Mouse (Mus musculus) CH12.LX (cell line): ENCODE measurements around the gene Iqcj. TPM values are rescaled to one million over a fixed set of nuclear protein-coding genes. Genes with fewer than 3 reads are reported as not detected.

Source experiments
- DNase-seq: peaks from one replicate; pipeline ENCODE4 v3.0.0-alpha.2; 2013; ENCODE audit errors: extremely low read depth
- H3K27ac ChIP-seq: 2 replicates; pipeline ENCODE4 v1.5.1; 2012; ENCODE audit warnings: low read depth, mild to moderate bottlenecking, control low read depth, moderate library complexity; ENCODE audit not compliant: insufficient read depth
- H3K27me3 ChIP-seq: replicated peaks from 2 replicates; pipeline ENCODE3; 2012; ENCODE audit warnings: inconsistent platforms
- H3K36me3 ChIP-seq, 2 experiments: replicated peaks in 1 of 2; 2 replicates each; pipeline versions ENCODE3 to v1.6.1; 2012; ENCODE audit warnings: inconsistent platforms in 1 of 2, low read length in 1 of 2, mild to moderate bottlenecking in 1 of 2, mixed read lengths in 1 of 2, moderate library complexity in 1 of 2; ENCODE audit not compliant: control insufficient read depth in 1 of 2, insufficient read depth in 1 of 2
- H3K4me1 ChIP-seq, 2 experiments: 2 replicates each; pipeline ENCODE4 v1.6.1; 2012; ENCODE audit warnings: inconsistent platforms in 1 of 2, moderate library complexity in 1 of 2; ENCODE audit not compliant: insufficient read depth in 2 of 2, control insufficient read depth in 1 of 2
- H3K4me2 ChIP-seq: 2 replicates; pipeline ENCODE4 v1.6.1; 2012; ENCODE audit warnings: low read depth, mild to moderate bottlenecking, control low read depth; ENCODE audit not compliant: poor library complexity, insufficient read depth, severe bottlenecking
- H3K4me3 ChIP-seq, 3 experiments: fragments of 150-350 bp in 1 of 3; sonication (generic) in 1 of 3; replicated peaks in 1 of 3; 2 replicates each; pipeline versions ENCODE3 to v1.5.1; 2011 to 2012; ENCODE audit warnings: low read depth in 2 of 3, low read length in 2 of 3, mild to moderate bottlenecking in 2 of 3, moderate library complexity in 2 of 3, control low read depth in 1 of 3, improper control_type of control experiment in 1 of 3, inconsistent platforms in 1 of 3, mixed read lengths in 1 of 3; ENCODE audit not compliant: poor library complexity in 1 of 3
- H3K79me2 ChIP-seq: replicated peaks from 2 replicates; pipeline ENCODE4 v1.6.1; 2012; ENCODE audit warnings: mild to moderate bottlenecking, moderate library complexity; ENCODE audit not compliant: control insufficient read depth, poor library complexity, insufficient read depth, severe bottlenecking; ENCODE audit errors: extremely low read depth
- H3K9ac ChIP-seq: 2 replicates; pipeline ENCODE4 v1.6.1; 2012; ENCODE audit warnings: low read depth, mild to moderate bottlenecking, control low read depth, moderate library complexity; ENCODE audit not compliant: insufficient read depth
- H3K9me3 ChIP-seq: replicated peaks from 2 replicates; pipeline ENCODE3; 2012; ENCODE audit warnings: low read length, inconsistent platforms, mixed read lengths
- CTCF ChIP-seq, 2 experiments: IDR thresholded peaks in 1 of 2; conservative IDR thresholded peaks in 1 of 2; 2 replicates each; pipeline ENCODE4 v1.5.1; 2011 to 2012; ENCODE audit warnings: low read depth in 2 of 2, low read length in 2 of 2, improper control_type of control experiment in 1 of 2, inconsistent platforms in 1 of 2, mild to moderate bottlenecking in 1 of 2, moderate library complexity in 1 of 2
- ELF1 ChIP-seq: IDR thresholded peaks from 2 replicates; pipeline ENCODE4 v1.6.1; 2014; ENCODE audit warnings: low read depth, mild to moderate bottlenecking, inconsistent platforms, low read length, improper control_type of control experiment
- EP300 ChIP-seq: IDR thresholded peaks from 2 replicates; pipeline ENCODE4 v1.6.1; 2011; ENCODE audit warnings: low read length, improper control_type of control experiment
- ETS1 ChIP-seq: conservative IDR thresholded peaks from 2 replicates; pipeline ENCODE4 v1.6.1; 2012; ENCODE audit warnings: low read depth, mild to moderate bottlenecking, inconsistent platforms, low read length, improper control_type of control experiment, moderate library complexity
- HCFC1 ChIP-seq: IDR thresholded peaks from 2 replicates; pipeline ENCODE4 v1.6.1; 2012; ENCODE audit warnings: low read depth, mild to moderate bottlenecking, inconsistent platforms, low read length, improper control_type of control experiment
- IRF4 ChIP-seq: IDR thresholded peaks from 2 replicates; pipeline ENCODE4 v1.6.1; 2014; ENCODE audit warnings: low read depth, mild to moderate bottlenecking, inconsistent platforms, low read length, improper control_type of control experiment
- MAFK ChIP-seq: IDR thresholded peaks from 2 replicates; pipeline ENCODE4 v1.6.1; 2011; ENCODE audit warnings: low read length, improper control_type of control experiment; ENCODE audit not compliant: insufficient replicate concordance
- MYC ChIP-seq: IDR thresholded peaks from 2 replicates; pipeline ENCODE4 v1.6.1; 2011; ENCODE audit warnings: low read depth, mild to moderate bottlenecking, improper control_type of control experiment, low read length
- NELFE ChIP-seq: IDR thresholded peaks from 2 replicates; pipeline ENCODE4 v1.6.1; 2011; ENCODE audit warnings: low read depth, low read length, improper control_type of control experiment
- POLR2A ChIP-seq: IDR thresholded peaks from 2 replicates; pipeline ENCODE4 v1.6.1; 2011; ENCODE audit warnings: low read depth, mild to moderate bottlenecking, improper control_type of control experiment, low read length
- SIN3A ChIP-seq: IDR thresholded peaks from 2 replicates; pipeline ENCODE4 v1.6.1; 2012; ENCODE audit warnings: low read length, improper control_type of control experiment, inconsistent platforms
- SMC3 ChIP-seq: IDR thresholded peaks from 2 replicates; pipeline ENCODE4 v1.6.1; 2011; ENCODE audit warnings: low read depth, low read length, improper control_type of control experiment
- ZMIZ1 ChIP-seq: IDR thresholded peaks from 2 replicates; pipeline ENCODE4 v1.6.1; 2012; ENCODE audit warnings: low read depth, mild to moderate bottlenecking, inconsistent platforms, low read length, improper control_type of control experiment
- ZNF384 ChIP-seq: IDR thresholded peaks from 2 replicates; pipeline ENCODE4 v1.6.1; 2012; ENCODE audit warnings: low read depth, low read length, improper control_type of control experiment, inconsistent platforms
- dilution Hi-C: fragments of 300-500 bp; cut with MboI; formaldehyde crosslinking; loops from 2 replicates; pipeline ENCODE4 v1.14.3; 2020; ENCODE audit warnings: low sequenced_read_pairs; ENCODE audit not compliant: extremely low pct_unique_long_range_greater_than_20kb, extremely low pct_ligation_motif_present
- in situ Hi-C: fragments of 300-500 bp; cut with MboI; formaldehyde crosslinking; loops from 3 replicates; pipeline ENCODE4 v1.14.3; 2019; ENCODE audit warnings: low sequenced_read_pairs, low pct_ligation_motif_present, low pct_unique_long_range_greater_than_20kb, mixed read lengths
- polyA plus RNA-seq: library from polyadenylated mRNA; unstranded; fragments of >175 nt; gene quantifications from 2 replicates; pipeline ENCODE4 v1.2.1, GENCODE M21; 2012; ENCODE audit warnings: low read depth; ENCODE audit not compliant: insufficient read length
- total RNA-seq, 2 experiments: library from RNA; depleted of rRNA; stranded (reverse); fragments of 300-350 nt in 1 of 2; fragments of >200 nt in 1 of 2; gene quantifications; 2 replicates each; pipeline ENCODE4 v1.2.3; 2012 to 2014

Iqcj gene
- total and polyA plus RNA-seq, 3 experiments, result 0.47 TPM; not detected in 2

GRCm38 (mm10) chr3:67869424-67869823 lies 22.6 kb upstream of the Iqcj start:
- Histone ChIP-seq H3K4me2 (no peak overlapping the region), H3K79me2 (no peaks in the 10 kb centered on the region), H3K4me1 (no peaks in the 10 kb centered on the region), H3K9ac (no peak overlapping the region), H3K4me3 (no peak overlapping the region), H3K27me3 (no peaks in the 10 kb centered on the region), H3K27ac (no peak overlapping the region), H3K9me3 (no peaks in the 10 kb centered on the region), H3K36me3 (no peaks in the 10 kb centered on the region)
- dilution Hi-C loops (no loop called here), in situ Hi-C loops (no loop called here)
- TF ChIP-seq SIN3A (no peak), ELF1 (no peak), CTCF (conservative IDR thresholded peaks at IDR 0.05 in 1 of 2, IDR thresholded peaks at IDR 0.05 in 1 of 2; ENCODE audit: low read depth in 2 of 2, low read length in 2 of 2) (no peak), NELFE (no peak), ETS1 (no peak), ZNF384 (no peak), HCFC1 (no peak), IRF4 (no peak), SMC3 (no peak)
- no peak for DNase-seq

DNA sequence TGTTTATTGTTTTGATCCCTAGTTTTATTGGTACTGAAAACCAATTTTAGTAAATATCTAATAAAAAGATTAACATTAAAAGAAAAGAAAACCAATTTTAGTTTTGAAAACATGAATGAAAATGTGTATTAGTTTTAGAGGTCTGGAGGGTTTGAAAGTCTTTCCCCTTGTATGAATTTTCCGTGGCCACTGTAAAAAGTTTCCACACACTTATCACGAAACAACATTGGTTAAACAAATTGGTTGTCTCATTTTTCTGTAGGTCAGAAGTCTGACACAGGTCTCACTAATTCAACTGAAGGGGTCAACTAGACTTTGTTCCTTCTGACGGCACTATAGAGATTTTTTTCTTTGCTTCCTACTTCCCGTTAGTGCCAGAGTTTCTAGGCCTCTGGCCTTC lies 14.8 kb upstream of the Iqcj start:
- no peaks in the 10 kb centered on the region for H3K79me2 ChIP-seq
- H3K27ac ChIP-seq, result peak overlapping the region; percentile 62; the same call in 1 of the 2 replicates
- peak overlapping the region; percentile 50; the same call in 1 of the 2 replicates for H3K4me2 ChIP-seq
- no peaks in the 10 kb centered on the region for H3K27me3 ChIP-seq
- TF ChIP-seq MAFK (no peak), EP300 (peak; percentile 83), MYC (0 out of 2 replicates have a peak, but pooled peaks have one; percentile 20), ZNF384 (peak; percentile 58), IRF4 (peak; percentile 58; the same call in 1 of the 2 replicates), POLR2A (no peak)
- no peaks in the 10 kb centered on the region for H3K9me3 ChIP-seq
- DNase-seq, result peak; percentile 18
- peaks cover 0 to 10% of the 10 kb centered on the region in 2 experiments; a peak in 2 of 4 replicates for H3K4me1 ChIP-seq
- dilution Hi-C loops (no loop called here), in situ Hi-C loops (no loop called here)
- peak overlapping the region; percentile 60 for H3K9ac ChIP-seq
- no peaks in the 10 kb centered on the region for H3K36me3 ChIP-seq
- peak overlapping the region in 1 of 3 experiments; percentile 18 for H3K4me3 ChIP-seq

DNA sequence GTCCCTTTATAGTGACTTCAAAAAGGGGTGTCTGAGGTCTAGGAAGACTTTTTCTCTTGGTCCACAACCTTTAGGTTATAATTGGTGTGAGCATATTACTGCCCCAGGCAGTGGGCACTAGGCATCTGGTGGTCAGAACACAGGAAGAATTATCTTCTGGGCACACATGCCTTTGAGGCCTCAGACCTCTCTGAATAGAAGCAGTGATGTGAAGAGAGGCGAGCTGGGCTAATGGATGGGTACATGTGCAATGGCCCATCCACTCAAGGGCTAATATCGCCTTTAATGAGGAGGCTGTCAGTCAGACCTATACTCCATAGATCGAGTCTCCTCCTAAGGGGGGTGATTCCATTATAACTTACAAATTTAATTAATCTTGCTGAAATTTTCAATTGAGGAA lies 7.7 kb upstream of the Iqcj start:
- H3K4me1 ChIP-seq, result no peaks in the 10 kb centered on the region
- H3K79me2 ChIP-seq, result no peaks in the 10 kb centered on the region
- DNase-seq, result no peak
- no peak overlapping the region for H3K4me3 ChIP-seq
- H3K27me3 ChIP-seq, result no peaks in the 10 kb centered on the region
- no peak overlapping the region for H3K27ac ChIP-seq
- H3K9me3 ChIP-seq, result no peaks in the 10 kb centered on the region
- H3K9ac ChIP-seq, result no peak overlapping the region
- no peak overlapping the region for H3K4me2 ChIP-seq
- TF ChIP-seq EP300 (no peak), ZMIZ1 (no peak)
- in situ Hi-C loops, result no loop called here
- dilution Hi-C loops, result no loop called here
- no peaks in the 10 kb centered on the region for H3K36me3 ChIP-seq
